Mouse (Mus musculus): ENCODE data around the gene Gnptg. TPM values are rescaled to one million over a fixed set of nuclear protein-coding genes. Genes with fewer than 3 reads are reported as not detected.

The Gnptg gene
- total RNA-seq (2021), result 10 to 100 TPM; 11.3 to 13.9 TPM

DNA sequence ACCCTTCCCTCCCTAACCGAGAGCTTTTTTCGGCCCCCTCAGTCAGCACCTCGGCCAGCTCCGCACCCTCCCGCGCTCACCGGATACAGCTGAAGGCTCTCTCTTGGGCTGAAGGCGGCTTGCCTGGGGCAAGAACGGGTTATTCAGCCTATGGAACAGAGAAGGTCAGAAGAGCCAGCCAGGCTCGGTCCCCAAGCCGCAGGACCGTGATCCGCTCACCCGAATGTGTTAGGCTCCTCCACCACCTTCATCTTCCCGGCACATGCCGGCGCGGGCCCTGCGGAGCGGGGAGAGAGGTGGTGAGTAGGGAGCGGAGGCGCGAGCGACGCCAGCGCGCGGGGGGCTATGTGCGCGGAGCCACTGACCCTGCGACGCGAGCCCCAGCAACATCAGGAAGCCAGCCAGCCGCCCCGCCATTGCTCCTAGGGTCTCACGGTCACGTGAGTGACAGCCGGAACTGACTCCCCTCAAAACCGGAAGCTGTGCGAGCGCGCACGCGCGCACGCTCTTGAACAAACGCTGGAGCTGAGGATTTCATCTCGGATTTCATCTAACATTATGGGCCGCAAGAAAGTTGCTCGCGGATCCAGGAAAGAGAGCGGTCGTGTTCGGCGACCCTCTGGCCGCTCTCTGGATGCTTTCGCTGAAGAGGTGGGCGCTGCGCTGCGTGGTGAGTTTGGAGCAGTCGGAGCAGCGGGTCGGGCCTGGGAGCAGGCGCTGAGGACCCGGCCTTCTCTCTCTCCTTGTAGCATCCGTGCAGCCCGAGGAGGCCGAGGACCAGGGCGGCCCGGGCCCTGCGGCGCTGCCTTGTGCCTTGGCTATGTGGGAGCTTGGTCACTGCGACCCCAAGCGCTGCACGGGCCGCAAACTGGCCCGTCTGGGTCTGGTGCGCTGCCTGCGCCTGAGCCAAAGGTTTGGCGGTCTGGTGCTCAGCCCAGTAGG is at the start of gene Gnptg, which contains the start of gene Tsr3:
Gnptg (minus strand) TSS at position 430 of the 942 bp plus-strand sequence.
Tsr3 (plus strand) TSS at position 476 of the 942 bp plus-strand sequence.
- intact Hi-C loops (cut with DNase I), result no loop called here
- DNase-seq, result peak; percentile 86 to 89

DNA sequence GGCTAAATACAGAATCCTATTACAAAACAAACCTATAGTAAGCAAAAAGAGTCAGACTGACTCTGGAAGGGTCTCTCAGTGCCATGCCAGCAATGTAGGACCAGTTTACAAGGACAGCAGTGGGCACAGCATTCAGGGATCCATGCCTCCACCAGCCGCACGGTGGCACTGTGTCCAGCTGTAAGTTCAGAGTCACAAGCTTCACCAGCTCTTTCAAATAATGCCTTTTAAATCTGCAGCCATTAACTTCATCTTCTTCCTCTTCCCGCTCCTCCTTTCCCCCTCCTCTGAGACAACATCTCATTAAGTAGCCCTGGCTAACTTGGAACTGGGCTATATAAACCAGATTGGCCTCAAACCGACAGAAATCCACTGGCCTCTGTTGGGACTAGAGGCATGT is 48.9 kb upstream of the Gnptg start:
- DNase-seq, result peak; percentile 36 to 51
- intact Hi-C loops (cut with DNase I), result loop anchor here (5.0 kb wide), 1 partner anchor 178 kb away; no protein-coding TSS in a partner anchor

DNA sequence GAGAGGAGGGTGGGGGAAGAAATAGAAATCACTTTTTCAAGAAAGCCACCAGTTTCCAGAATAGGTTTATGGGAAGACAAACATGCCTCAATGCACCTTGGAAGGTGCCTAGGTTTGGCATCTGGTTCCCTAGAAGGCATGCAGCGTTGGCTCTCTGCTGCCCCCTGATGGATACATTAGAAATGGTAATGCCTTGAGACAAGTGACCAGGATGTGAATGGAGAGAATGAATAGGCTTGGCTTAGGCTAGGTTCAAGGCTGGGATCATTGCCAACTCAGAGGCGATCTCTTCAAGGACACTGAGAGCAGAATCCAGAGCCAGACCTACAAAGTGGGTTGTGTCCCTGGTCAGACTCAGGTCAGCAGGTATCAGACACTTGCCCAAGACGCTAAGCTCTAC is 45.1 kb upstream of the Gnptg start:
- intact Hi-C loops (cut with DNase I), result loop anchor here (5.0 kb wide), 1 partner anchor 182 kb away; no protein-coding TSS in a partner anchor
- peak; percentile 69 to 82 for DNase-seq

DNA sequence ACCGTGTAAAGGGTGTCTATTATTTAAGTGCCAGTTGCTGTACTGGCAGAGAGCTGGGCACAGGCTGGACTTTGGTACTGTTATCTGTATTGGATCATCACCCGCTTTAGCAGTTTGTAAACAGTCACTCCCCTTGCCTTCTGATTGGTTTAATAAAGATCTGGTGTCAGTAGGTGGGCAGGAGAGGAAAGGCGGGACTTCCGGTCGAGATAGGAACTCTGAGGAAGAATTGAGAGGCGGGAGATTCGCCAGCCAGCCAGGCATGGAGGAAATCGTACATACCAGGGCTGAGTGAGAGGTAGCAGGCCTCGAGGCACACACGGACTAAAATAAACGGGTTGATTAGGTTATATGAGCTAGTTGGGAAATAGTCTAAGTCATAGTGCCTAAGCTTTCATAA is 42.2 kb upstream of the Gnptg start:
- peak; percentile 36 to 56 for DNase-seq
- intact Hi-C loops (cut with DNase I), result no loop called here

DNA sequence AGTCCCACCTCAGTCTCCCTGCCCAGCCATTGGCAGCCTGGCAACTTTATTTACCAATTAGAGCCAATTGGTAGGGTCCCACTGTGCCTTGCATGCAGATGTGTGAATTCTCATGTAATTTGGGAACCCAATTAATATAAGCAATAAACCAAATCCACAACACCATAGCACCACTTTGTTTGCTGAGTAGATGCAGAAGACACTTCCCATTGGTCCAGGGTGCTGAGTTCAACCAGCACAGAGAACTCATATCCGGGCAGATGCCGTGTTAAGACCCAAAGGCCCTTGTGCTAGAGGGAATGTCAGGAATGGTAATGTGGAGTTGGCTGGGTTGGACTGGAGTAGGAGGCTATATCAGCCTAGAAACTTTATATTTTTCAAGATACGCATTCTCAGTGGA is 35.9 kb upstream of the Gnptg start:
- DNase-seq, result no peak
- intact Hi-C loops (cut with DNase I), result loop anchor here (2.0 kb wide), 1 partner anchor 87 kb away; the partner anchor contains the start of gene Unkl

DNA sequence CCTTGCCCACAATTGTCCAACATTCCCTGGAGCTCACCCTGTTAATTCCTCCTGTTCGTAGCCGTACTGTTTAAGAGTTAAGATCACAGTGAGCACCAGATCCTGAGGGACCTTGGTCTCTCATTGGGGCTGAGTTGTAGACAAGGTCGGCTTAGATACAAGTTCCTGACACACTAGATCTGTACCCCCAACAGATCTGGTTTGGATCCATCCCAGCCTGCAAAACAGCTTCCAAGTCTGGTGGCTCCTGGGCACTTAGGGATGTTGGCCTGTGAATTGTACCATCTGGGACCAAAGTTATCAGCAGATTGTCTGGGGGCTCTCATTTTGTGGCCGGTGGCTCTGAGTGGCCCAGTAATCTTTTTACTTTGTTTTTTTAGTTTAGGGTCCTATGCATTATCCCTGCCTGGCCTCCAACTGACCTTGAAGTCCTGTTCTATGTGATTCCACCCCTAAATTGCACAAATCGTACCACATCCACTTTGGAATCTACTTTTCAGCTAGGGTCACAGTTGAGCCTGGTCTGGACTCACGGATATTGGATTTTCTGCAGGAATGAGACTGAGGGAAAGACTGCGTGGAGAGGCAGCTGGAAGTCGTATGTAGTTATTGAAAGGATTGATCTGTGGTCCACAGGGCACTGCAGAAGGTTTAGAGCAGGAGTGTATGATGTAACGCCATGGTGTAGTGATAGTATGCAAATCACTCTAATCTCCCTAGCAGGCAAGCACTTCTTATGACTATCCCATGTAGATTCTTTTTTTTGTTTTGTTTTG is 34.8 kb upstream of the Gnptg start, which contains the start of gene Ube2i:
Ube2i (minus strand) TSS at position 52 of the 776 bp plus-strand sequence.
- intact Hi-C loops (cut with DNase I), result loop anchor here (2.0 to 5.0 kb wide), 4 partner anchors 86 to 257 kb away; partner anchors contain the start of genes Clcn7, Cramp1l, Ift140 and Telo2
- DNase-seq, result no peak

DNA sequence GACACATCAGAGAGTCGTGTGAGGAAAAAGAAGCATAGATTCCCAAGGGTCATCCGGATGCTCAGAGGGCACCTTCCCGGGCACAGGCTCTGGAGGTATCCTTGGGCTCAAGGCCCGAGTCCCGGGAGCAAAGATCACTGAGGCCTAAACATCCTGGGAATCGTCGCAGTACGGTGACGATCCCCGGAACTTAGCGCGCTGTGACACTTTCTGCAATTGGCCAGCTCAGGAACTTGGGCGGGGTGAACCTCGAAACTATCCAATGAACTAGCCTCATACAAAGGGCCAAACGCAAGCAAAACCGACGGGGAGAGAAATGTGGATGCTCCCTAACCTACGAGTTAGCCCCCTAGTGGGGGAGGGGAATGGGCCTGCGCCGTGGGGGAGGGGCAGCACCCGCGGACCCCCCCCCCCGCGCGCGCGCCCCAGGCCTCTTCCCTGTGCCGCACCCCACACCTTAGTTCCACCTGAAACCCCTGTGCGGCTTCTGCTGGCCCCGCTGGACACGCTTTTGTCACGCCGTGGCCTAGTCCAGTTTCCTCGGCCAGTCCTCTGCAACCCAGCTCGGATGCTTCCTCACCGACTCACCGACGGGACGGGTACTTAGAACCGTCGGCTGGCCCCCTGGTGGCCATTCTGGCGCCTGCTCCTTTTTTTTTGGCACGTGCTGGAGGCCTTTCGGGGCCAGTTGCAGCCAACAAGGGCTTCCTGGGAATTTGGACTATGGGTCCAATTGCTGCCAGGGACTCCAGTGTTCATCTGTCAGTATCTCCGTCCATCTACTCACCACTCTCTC is 34.0 kb upstream of the Gnptg start:
- intact Hi-C loops (cut with DNase I), result loop anchor here (2.0 to 5.0 kb wide), 4 partner anchors 85 to 257 kb away; partner anchors contain the start of genes Clcn7, Cramp1l, Ift140 and Telo2
- peak; percentile 99 for DNase-seq

DNA sequence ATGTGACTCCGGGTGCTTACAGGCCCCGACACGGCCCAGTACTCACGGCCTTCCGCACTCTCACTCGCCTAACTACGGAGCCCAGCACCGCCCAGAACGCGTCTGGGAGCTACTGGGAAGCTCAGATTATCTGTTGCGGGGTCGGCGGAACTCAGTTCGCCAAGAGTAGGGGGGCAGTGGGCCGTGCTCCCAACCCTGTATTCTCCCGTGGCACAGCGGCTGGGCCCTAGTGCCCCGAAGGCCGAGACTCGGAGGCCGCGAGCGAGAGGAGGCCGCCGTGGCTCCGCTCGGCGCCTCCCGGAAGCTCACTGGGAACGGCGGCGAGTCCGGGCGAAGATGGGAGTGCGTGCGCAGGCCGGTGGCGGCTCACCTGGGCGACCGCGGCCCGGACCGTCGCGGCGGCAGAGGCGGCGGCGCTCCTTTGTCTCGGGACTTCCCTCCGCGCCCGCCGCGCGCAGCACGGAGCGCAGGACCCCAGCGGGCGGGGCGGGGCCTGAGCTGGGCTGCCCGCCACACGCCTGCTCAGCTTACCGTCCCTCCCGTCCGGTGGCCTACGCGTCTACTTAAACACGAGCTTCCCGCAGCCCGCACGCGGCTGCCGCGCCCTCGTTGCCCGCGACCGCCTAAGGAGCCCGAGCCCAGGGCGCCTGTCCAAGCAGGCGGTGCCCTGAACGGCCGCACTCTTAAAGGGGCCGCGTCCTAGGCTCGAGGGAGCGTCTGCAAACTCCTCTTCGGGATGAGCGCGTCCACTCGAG is 33.2 kb upstream of the Gnptg start:
- peak in 1 of 2 experiments; percentile 96 for DNase-seq
- intact Hi-C loops (cut with DNase I), result loop anchor here (5.0 kb wide), 3 partner anchors 141 to 256 kb away; partner anchors contain the start of genes Clcn7, Cramp1l, Ift140 and Telo2

DNA sequence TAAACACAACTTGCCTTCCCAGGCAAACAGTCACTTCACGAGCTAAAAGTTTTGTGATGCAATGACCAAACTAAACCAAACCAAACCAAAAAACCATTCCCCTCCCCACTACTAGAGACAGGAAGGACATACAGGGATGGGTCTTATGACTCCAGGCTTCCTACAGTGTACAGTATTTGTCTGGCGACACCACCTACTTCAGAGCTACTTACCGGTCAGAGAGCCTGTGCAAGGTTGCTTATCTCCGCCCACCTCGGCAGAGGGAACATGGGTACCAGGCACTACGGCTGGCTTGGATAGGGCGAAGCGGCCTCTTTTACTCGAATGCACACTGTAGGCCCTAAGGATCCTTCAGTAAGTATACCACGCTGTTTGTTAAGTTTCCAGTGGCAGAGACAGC is 32.4 kb upstream of the Gnptg start:
- DNase-seq, result no peak
- intact Hi-C loops (cut with DNase I), result loop anchor here (5.0 kb wide), 3 partner anchors 140 to 255 kb away; partner anchors contain the start of genes Clcn7, Cramp1l, Ift140 and Telo2

DNA sequence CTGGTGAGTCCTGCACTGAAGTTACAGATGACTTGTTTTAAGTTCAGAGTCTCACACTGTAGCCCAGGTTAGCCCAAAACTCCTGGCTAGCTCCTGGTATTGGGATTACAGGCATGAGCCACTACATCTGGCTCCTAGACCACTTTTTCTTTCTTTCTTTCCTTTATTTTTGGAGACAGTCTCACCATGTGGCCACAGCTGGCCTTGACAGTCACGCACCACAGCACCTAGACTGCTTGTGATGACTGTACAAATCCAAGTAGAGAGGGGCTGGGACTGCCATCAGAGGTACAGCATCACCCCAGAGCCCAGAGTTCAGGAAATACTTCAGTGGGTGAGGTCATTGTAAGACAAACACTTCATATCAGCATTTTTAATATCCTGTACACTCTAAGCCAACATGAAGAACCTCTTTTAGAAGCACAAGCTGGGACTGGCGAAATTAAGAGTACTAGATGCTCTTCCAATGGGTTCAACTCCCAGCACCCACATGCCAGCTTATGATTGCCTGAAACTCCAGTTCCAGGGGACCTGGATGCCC is 30.9 kb upstream of the Gnptg start:
- DNase-seq, result no peak
- intact Hi-C loops (cut with DNase I), result loop anchor here (5.0 kb wide), 3 partner anchors 139 to 254 kb away; partner anchors contain the start of genes Clcn7, Cramp1l, Ift140 and Telo2

DNA sequence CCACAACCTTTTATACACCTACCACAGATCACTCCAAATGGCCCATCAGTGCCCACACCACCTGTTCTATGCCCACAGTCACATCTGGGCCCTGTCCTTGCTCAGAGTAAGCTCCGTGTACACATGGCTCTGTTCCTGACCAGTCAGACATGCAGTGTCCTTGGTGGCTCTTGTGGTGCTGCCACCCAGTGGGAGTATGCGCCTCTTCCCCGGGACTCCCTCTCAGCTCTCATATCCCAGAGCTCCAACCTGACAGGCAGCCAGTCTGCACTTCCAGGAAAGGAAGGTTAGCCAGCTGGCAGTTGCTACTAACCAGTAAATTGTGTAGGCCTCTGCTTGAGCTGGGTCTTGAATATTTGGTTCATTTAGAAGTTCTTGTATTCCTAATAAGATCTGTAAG is 24.5 kb upstream of the Gnptg start:
- peak; percentile 79 for DNase-seq
- intact Hi-C loops (cut with DNase I), result no loop called here

DNA sequence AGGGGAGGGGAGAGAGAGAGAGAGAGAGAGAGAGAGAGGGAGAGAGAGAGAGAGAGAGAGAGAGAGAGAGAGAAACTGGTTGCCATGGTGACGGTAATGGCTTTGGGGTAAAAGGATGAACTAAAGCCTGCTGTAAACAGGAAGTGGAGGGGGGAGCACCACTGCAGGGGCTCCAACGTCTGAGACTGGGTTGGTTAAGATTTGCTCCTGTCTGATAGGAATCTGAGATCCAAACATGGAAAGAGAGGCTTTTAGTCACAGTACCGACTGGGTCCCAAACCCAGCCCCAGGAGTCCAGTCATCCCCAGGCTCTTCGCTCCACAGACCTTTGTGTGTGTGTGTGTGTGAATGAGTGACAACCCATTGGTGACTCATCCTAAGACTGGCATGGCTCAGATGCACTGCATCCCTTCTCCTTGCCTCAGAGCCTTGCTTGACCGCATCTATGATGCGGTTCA is 17.9 kb upstream of the Gnptg start:
- intact Hi-C loops (cut with DNase I), result no loop called here
- no peak for DNase-seq

DNA sequence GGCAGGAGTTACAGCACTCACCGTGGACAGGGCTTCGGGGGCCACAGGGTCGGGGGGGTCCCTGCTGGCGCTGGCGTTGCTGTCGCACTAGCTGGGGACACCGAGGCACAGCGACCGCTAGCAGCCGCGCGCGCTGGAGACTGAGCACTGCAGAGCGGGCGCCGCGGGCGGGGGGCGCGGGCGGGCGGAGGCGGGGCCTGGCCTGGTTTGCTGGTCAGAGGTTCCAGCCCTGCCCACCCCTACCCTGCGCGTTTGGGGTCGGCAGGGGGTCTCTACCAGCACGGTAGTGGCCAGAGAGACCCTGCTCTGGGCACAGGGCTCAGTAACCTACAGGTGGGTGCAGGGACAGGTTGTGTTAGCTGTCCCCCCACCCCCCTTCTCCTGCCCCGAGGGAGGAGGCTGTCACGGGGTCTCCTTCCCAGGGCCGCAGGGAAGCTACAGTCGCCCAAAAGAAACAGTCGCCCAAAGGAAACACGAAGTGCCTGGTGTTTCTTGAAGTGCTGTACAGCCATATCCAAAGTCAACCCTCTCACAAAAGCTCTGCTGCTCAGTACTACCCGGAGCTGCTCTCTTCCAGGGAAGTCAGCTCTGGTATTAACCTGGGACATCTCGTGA is 16.3 kb upstream of the Gnptg start, which contains the start of gene Baiap3:
Baiap3 (minus strand) TSS at position 225 of the 615 bp plus-strand sequence.
- no peak for DNase-seq
- intact Hi-C loops (cut with DNase I), result no loop called here

DNA sequence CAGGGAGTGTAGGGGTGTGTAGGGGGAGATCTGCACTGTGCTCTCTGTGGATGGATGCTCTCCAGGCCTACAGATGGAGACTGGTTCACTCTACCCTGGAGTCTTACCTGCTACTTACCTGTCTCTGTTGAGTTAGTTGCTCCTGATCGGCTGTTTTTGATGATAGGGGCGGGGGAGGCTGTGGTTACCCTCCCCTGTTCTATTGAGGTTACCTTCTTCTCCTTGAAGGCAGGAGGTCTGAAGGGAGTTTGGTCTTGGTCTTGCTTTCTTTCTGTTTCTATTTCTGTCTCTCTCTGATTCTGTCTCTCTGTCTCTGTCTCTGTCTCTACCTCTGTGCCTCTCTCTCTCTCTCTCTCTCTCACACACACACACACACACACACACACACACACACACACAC is 15.2 kb upstream of the Gnptg start:
- DNase-seq, result no peak
- intact Hi-C loops (cut with DNase I), result no loop called here

DNA sequence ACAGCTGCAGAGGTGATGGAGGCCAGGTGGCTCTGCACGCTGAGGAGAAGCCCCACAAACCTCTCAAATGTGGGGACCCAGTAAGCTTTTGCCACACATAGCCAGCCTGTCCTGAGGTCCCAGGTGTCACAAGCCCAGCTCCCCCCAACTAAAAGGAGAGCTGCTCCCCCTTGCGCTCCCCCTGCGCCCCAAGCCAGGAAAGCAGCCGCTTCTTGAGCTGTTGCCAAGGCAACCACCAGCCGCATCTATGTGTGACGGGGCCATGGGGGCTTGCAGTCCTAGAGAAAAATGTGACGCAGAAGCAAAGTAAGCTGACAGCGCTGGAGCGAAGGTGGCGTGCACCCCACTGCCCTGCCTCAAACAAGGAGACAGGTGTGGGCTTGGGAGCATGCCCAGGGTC is 13.8 kb upstream of the Gnptg start:
- intact Hi-C loops (cut with DNase I), result no loop called here

DNA sequence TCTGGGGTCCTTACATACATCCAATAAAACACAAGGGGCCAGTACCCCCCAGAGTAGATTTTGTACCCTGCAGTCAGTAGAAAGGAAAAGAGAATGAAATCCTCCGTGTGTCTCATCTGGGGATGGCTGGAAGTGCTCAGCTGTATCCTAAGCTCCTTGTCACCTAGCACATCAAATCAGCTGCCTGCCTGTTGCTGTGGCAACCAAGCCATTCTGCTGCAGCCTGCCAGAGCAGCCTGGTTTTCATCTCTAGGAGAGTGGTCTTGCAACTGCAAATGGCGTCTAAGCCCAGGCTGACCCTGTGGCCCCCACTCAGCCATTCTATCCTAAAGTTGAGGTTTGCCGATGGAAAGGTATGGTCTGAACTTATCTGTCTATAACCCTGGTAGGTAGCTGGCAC is 12.7 kb upstream of the Gnptg start:
- DNase-seq, result no peak
- intact Hi-C loops (cut with DNase I), result no loop called here

More for the DNA sequence above, 13.8 kb upstream of the Gnptg start:
- DNase-seq, result no peak

DNA sequence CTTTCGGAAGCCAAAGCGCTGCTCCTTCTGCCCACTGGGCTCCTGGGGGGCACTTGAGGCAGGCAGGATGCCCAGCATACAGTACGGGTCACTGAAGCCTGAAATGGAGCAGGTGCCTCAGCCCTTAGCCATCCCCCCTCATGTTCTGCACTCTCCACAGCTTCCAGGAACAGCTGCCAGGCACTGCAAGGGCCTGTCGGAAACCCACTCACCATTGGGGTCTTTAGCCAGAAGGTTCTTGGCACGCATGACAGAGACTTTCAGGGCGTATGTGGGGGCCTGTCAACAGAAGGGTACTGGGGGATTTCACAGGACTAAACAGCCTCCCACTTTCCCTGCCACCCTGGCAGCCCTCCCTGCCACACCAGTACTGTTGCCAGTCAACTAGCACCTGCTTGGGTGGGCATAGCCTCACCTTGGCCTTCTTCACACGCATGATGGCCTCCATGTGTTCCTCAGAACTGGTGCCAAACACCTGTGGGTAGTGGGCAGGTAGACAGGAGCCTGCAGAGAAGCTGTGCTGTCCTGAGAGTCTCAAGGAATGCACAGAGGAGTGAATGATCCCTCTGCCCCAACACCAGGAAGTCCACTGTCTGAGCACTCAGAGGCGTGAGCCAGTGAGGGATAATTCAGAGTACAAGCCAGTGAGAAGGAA is 10.4 kb upstream of the Gnptg start:
- DNase-seq, result no peak
- intact Hi-C loops (cut with DNase I), result no loop called here
